Mouse (Mus musculus): ENCODE data around the gene Cdk5. TPM values are rescaled to one million over a fixed set of nuclear protein-coding genes. Genes with fewer than 3 reads are reported as not detected.

The Cdk5 gene
- total and polyA plus RNA-seq, 3 experiments, result 19.9 to 42.7 (median 21.7) TPM

- Histone ChIP-seq H3K27ac (no peak overlapping the region), H3K36me3 (ENCODE audit: control insufficient read depth, insufficient read depth, low read length) (no peaks in the 10 kb centered on the region), H3K27me3 (ENCODE audit: control insufficient read depth, insufficient read depth, low read length) (no peaks in the 10 kb centered on the region), H3K79me2 (replicated peaks; ENCODE audit: control insufficient read depth, insufficient read depth, low read length) (no peaks in the 10 kb centered on the region), H3K4me1 (ENCODE audit: control insufficient read depth, insufficient read depth, low read length) (no peaks in the 10 kb centered on the region), H3K9ac (ENCODE audit: low read depth, low read length) (no peak overlapping the region), H3K4me3 (no peak overlapping the region)
- no peak for DNase-seq
- intact Hi-C loops (cut with DNase I), result no loop called here
- WGBS, result 48% methylated on average over 7 of the region's 7 CpGs
- TF ChIP-seq POLR2A (IDR thresholded peaks at IDR 0.05; ENCODE audit: insufficient read depth, low read depth, low read length), result no peak
- no peak for TF ChIP-seq EP300 (IDR thresholded peaks at IDR 0.05; ENCODE audit: insufficient read depth, low read depth, low read length)
- TF ChIP-seq CTCF (IDR thresholded peaks at IDR 0.05), result no peak
Observed at GRCm38 (mm10) chr5:24374666-24375328, 48.5 kb downstream of the Cdk5 start.

- Histone ChIP-seq H3K36me3 (ENCODE audit: control insufficient read depth, insufficient read depth, low read length) (no peaks in the 10 kb centered on the region), H3K79me2 (replicated peaks; ENCODE audit: control insufficient read depth, insufficient read depth, low read length) (no peaks in the 10 kb centered on the region), H3K9ac (ENCODE audit: low read depth, low read length) (no peak overlapping the region), H3K27ac (no peak overlapping the region), H3K4me3 (no peak overlapping the region), H3K4me1 (ENCODE audit: control insufficient read depth, insufficient read depth, low read length) (no peaks in the 10 kb centered on the region), H3K27me3 (ENCODE audit: control insufficient read depth, insufficient read depth, low read length) (no peaks in the 10 kb centered on the region)
- 16% methylated on average over 6 of the region's 6 CpGs for WGBS
- intact Hi-C loops (cut with DNase I), result no loop called here
- no peak for DNase-seq
- TF ChIP-seq POLR2A (IDR thresholded peaks at IDR 0.05; ENCODE audit: insufficient read depth, low read depth, low read length), result no peak
- no peak for TF ChIP-seq EP300 (IDR thresholded peaks at IDR 0.05; ENCODE audit: insufficient read depth, low read depth, low read length)
Observed at GRCm38 (mm10) chr5:24374216-24374615, 49.1 kb downstream of the Cdk5 start.

DNA sequence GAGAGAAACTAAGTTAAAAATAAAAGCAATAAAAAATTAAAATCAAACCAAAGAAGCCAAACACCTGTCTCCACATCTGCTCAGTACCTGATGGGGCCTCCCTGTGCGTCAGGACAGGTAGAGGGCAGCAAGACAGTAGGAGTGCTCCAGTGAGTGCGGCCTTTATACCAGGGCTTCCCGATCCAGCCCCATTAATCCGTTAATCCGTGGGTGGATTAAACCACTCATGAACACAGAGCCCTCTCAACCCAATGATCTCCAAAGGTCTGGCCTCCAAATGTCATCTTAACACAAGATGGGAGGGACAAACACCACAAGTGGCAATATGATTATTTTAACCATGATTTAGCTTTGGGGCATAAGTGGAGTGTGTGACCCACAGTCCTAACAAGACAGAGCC lies 49.5 kb downstream of the Cdk5 start:
- no peaks in the 10 kb centered on the region for H3K27me3 ChIP-seq (ENCODE audit: control insufficient read depth, insufficient read depth, low read length)
- H3K36me3 ChIP-seq (ENCODE audit: control insufficient read depth, insufficient read depth, low read length), result no peaks in the 10 kb centered on the region
- intact Hi-C loops (cut with DNase I), result no loop called here
- H3K9ac ChIP-seq (ENCODE audit: low read depth, low read length), result no peak overlapping the region
- TF ChIP-seq CTCF (IDR thresholded peaks at IDR 0.05) (no peak), EP300 (IDR thresholded peaks at IDR 0.05; ENCODE audit: insufficient read depth, low read depth, low read length) (no peak), POLR2A (IDR thresholded peaks at IDR 0.05; ENCODE audit: insufficient read depth, low read depth, low read length) (no peak)
- H3K4me3 ChIP-seq, result no peak overlapping the region
- no peaks in the 10 kb centered on the region for H3K4me1 ChIP-seq (ENCODE audit: control insufficient read depth, insufficient read depth, low read length)
- H3K79me2 ChIP-seq (replicated peaks; ENCODE audit: control insufficient read depth, insufficient read depth, low read length), result no peaks in the 10 kb centered on the region
- WGBS, result 89% methylated on average over 5 of the region's 5 CpGs
- DNase-seq, result no peak
- H3K27ac ChIP-seq, result no peak overlapping the region

DNA sequence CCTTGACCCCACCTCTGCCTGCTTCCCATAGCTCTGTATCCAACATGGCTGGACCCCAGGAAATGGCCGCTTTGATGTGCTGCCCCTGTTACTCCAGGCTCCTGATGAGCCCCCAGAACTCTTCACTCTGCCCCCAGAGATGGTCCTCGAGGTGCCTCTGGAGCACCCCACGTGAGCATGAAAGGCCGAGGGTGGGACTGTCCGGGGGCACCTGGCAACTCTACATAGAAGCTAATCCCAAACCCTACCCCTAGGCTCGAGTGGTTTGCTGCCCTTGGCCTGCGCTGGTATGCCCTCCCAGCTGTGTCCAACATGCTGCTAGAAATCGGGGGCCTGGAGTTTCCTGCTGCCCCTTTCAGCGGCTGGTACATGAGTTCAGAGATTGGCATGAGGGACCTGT lies 53.6 kb downstream of the Cdk5 start:
- 84% methylated on average over 9 of the region's 9 CpGs for WGBS
- no peak overlapping the region for H3K4me3 ChIP-seq
- no peak overlapping the region for H3K27ac ChIP-seq
- H3K36me3 ChIP-seq (ENCODE audit: control insufficient read depth, insufficient read depth, low read length), result no peaks in the 10 kb centered on the region
- H3K9ac ChIP-seq (ENCODE audit: low read depth, low read length), result no peak overlapping the region
- H3K79me2 ChIP-seq (replicated peaks; ENCODE audit: control insufficient read depth, insufficient read depth, low read length), result no peaks in the 10 kb centered on the region
- no peaks in the 10 kb centered on the region; the same call in none of the 2 replicates for H3K4me1 ChIP-seq (ENCODE audit: control insufficient read depth, insufficient read depth, low read length)
- intact Hi-C loops (cut with DNase I), result no loop called here
- no peaks in the 10 kb centered on the region for H3K27me3 ChIP-seq (ENCODE audit: control insufficient read depth, insufficient read depth, low read length)
- TF ChIP-seq EP300 (IDR thresholded peaks at IDR 0.05; ENCODE audit: insufficient read depth, low read depth, low read length) (no peak), POLR2A (IDR thresholded peaks at IDR 0.05; ENCODE audit: insufficient read depth, low read depth, low read length) (no peak), CTCF (IDR thresholded peaks at IDR 0.05) (no peak)
- no peak for DNase-seq

Other genes with a start within 250 kb of the Cdk5 start
- 10 to 100 TPM; 59.3 to 68.5 TPM for gene Kcnh2, start 71.9 kb downstream of the Cdk5 start, total RNA-seq (2021)
- gene Kcnh2, start 71.9 kb downstream of the Cdk5 start, polyA plus RNA-seq (2012; rRNA removed), result 119 and 121 TPM in 2 replicates
- 10 to 100 TPM; 23.5 to 24.4 TPM for gene Nos3, start 58.7 kb downstream of the Cdk5 start, total RNA-seq (2021)
- 26.3 and 30.7 TPM in 2 replicates for gene Nos3, start 58.7 kb downstream of the Cdk5 start, polyA plus RNA-seq (2012; rRNA removed)
- 1 to 10 TPM in 1 of 2 experiments, under 1 TPM in 1; 0.89 to 1.1 TPM for gene Atg9b, start 31.4 kb downstream of the Cdk5 start, total RNA-seq (2021)
- 2.2 and 2.3 TPM in 2 replicates for gene Atg9b, start 31.4 kb downstream of the Cdk5 start, polyA plus RNA-seq (2012; rRNA removed)
- gene Abcb8, start 29.9 kb downstream of the Cdk5 start, total RNA-seq (2021), result 10 to 100 TPM; 81.2 to 89.8 TPM
- 148 and 151 TPM in 2 replicates for gene Abcb8, start 29.9 kb downstream of the Cdk5 start, polyA plus RNA-seq (2012; rRNA removed)
- under 1 TPM in 1 of 2 experiments, not detected in 1; 0.14 TPM for gene Asic3, start 10.1 kb downstream of the Cdk5 start, total RNA-seq (2021)
- gene Asic3, start 10.1 kb downstream of the Cdk5 start, polyA plus RNA-seq (2012; rRNA removed), result 0.32 and 0.59 TPM in 2 replicates
- 10 to 100 TPM; 22.4 to 25.9 TPM for gene Slc4a2, start 307 bp upstream of the Cdk5 start, total RNA-seq (2021)
- 37.9 and 41.2 TPM in 2 replicates for gene Slc4a2, start 307 bp upstream of the Cdk5 start, polyA plus RNA-seq (2012; rRNA removed)
- gene Fastk, start 21.8 kb upstream of the Cdk5 start, total RNA-seq (2021), result 100 to 1,000 TPM; 287 to 328 TPM
- 609 and 613 TPM in 2 replicates for gene Fastk, start 21.8 kb upstream of the Cdk5 start, polyA plus RNA-seq (2012; rRNA removed)
- gene Tmub1, start 24.3 kb upstream of the Cdk5 start, total RNA-seq (2021), result 10 to 100 TPM; 10.4 to 13.9 TPM
- gene Tmub1, start 24.3 kb upstream of the Cdk5 start, polyA plus RNA-seq (2012; rRNA removed), result 28.5 and 34.0 TPM in 2 replicates
- 100 to 1,000 TPM in 1 of 2 experiments, 10 to 100 TPM in 1; 88.4 to 103 TPM for gene Agap3, start 28.6 kb upstream of the Cdk5 start, total RNA-seq (2021)
- 78.1 and 102 TPM in 2 replicates for gene Agap3, start 28.6 kb upstream of the Cdk5 start, polyA plus RNA-seq (2012; rRNA removed)
- not detected for gene Gbx1, start 103.7 kb upstream of the Cdk5 start, total RNA-seq (2021)
- 0.06 TPM in 1 of 2 replicates, not detected in the other for gene Gbx1, start 103.7 kb upstream of the Cdk5 start, polyA plus RNA-seq (2012; rRNA removed)
- gene Asb10, start 117.4 kb upstream of the Cdk5 start, total RNA-seq (2021), result 10 to 100 TPM; 80.8 to 93.5 TPM
- gene Asb10, start 117.4 kb upstream of the Cdk5 start, polyA plus RNA-seq (2012; rRNA removed), result 138 and 163 TPM in 2 replicates
- not detected for gene 4931409K22Rik, start 133.3 kb upstream of the Cdk5 start, total RNA-seq (2021)
- gene 4931409K22Rik, start 133.3 kb upstream of the Cdk5 start, polyA plus RNA-seq (2012; rRNA removed), result 0.06 TPM in 1 of 2 replicates, not detected in the other
- 10 to 100 TPM; 52.5 to 55.8 TPM for gene Abcf2, start 153.9 kb upstream of the Cdk5 start, total RNA-seq (2021)
- 43.3 and 57.2 TPM in 2 replicates for gene Abcf2, start 153.9 kb upstream of the Cdk5 start, polyA plus RNA-seq (2012; rRNA removed)
- 1 to 10 TPM; 7.5 to 9.0 TPM for gene Chpf2, start 163.2 kb upstream of the Cdk5 start, total RNA-seq (2021)
- gene Chpf2, start 163.2 kb upstream of the Cdk5 start, polyA plus RNA-seq (2012; rRNA removed), result 9.9 and 12.3 TPM in 2 replicates
- 10 to 100 TPM; 58.7 to 61.8 TPM for gene Smarcd3, start 200.9 kb upstream of the Cdk5 start, total RNA-seq (2021)
- 60.2 and 61.0 TPM in 2 replicates for gene Smarcd3, start 200.9 kb upstream of the Cdk5 start, polyA plus RNA-seq (2012; rRNA removed)